Mouse (Mus musculus) spleen, postnatal 4 days (tissue): ENCODE data around the gene Antxr2.

Experiments used
- DNase-seq, 2 experiments: peaks; one replicate each; pipeline ENCODE4 v3.0.0; 2022; ENCODE audit warnings: low spot score in 2 of 2

Antxr2 gene

DNA sequence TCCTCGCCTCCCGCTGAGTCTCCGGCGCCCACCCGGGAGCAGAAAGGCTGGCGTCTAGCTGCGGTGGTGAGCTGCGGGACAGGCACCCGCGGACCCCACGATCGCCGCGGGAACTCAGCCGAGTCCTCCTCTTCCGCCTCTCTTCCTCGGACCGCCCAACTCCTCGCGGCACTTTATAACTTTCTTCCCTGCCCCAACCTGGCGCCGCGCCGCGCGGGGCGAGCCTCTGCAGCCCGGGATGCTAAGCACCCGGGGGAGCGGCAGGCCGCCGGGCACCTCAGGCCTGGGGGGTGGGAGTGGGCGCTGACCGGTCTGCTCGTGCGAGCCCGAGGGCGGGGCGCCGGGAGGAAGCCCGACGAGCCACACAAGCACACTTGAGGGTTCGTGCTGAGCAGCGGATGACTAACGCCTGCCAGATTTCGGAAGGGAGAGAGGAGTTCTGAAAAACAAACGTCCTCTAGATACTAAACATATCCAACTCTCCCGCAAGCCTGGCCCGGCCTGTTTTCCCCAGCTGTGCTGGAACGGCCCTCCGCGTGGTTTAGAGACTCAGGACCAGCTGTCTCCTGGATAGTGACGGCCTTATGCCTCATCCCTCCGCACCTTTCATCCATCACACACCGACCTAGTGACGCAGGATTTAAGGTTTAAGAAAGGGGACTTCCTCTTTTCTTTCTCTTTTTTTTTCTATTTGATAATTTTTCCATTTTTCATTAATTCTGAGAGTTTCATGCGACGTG is at the start of gene Antxr2:
Gene Antxr2 (minus strand): TSS at position 142 of the 740 bp plus-strand sequence.
- peak; percentile 24 to 72 for DNase-seq

DNA sequence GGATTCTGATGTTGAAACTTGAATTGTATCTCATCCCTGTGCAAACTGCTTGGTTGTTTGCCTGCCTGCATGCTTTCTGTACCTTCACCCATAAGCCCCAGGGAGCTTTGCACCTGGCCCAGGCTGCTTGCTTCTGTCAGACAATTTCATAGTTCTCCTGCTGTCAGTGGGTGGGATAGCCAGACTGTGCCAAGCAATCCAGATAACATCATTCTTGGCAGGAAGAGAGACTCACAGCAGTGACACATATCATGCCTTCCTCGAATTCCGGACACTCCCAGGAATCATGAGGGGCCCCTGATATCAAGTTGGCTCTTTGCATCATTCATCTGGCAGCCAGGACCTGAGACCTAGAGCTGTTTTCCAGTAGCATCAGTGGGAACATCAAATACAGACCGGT is 45.8 kb upstream of the Antxr2 start:
- DNase-seq = no peak

DNA sequence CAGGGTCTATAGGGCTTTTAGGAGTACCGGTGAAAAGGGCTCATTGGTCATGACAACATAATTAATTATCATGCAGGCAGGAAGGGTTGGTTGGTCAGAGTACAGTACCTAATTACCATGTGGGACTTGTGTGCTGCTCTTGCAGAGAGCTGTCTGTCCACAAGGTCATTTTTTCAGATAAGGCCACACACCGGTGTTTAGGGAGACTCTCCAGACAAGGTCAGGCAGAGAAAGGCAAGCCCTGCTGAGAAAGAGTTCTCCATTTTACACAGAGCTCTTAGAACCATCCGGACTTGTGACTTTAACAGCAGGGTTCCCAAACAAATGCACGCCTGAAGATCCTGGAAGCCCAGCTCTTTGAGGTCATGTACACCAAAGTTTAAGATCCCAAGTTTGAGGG is 38.3 kb upstream of the Antxr2 start:
- DNase-seq = no peak

DNA sequence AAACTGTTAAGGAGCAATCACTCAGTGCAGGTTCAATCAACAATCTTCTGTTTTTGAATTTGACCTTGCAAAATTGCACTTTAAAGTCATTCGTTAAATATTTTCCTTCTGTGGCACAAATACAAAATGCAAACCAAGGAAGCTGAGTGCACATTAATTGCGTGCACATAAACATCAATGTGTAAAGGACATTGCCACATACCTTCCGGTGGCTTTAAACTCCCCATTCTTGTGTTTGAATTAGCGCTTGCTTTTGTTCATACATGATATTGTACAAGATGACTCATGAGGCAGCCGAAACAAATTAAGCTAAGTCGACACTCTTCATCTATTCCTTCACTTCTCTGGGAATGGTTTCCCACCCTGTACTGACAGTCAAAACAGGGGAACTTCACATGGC is 24.4 kb upstream of the Antxr2 start:
- no peak for DNase-seq

DNA sequence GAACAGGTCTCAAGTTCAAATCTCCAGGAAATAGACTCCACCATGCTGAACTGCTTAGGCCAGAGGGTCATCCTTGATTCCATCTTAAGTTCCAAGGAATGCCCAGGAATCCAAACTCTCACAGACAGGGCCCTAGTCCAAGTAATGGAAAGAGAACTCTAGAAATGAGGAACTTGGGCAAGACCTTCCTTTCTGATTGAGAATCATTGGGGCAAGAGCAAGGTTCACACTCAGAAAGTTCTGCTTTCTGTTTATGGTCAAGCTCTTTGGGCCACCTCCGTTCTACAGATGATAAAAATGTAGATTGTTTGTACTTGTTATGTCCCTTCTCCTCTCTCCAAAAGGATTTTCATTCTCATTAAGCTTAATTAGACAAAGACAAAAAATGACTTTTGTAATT is 24.0 kb upstream of the Antxr2 start:
- no peak for DNase-seq

DNA sequence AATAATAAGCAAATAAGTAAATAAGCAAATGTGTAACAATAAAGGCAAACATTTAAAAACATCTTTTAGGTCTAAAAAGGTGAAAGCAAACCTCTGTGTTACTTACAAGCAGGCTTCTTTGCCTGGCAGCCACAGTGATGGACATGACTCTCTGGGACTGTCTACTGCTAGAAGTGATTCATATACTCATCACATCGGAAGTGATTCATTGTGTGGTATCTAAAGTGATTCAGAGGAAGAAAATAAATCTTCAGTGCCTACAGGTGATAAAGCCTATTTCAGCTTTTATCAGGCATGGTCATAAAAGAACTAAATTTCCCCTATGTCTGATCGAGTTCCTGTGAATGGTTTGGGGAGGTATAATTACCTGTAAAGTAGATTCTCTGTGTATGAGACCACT is 4.1 kb upstream of the Antxr2 start:
- DNase-seq = no peak

DNA sequence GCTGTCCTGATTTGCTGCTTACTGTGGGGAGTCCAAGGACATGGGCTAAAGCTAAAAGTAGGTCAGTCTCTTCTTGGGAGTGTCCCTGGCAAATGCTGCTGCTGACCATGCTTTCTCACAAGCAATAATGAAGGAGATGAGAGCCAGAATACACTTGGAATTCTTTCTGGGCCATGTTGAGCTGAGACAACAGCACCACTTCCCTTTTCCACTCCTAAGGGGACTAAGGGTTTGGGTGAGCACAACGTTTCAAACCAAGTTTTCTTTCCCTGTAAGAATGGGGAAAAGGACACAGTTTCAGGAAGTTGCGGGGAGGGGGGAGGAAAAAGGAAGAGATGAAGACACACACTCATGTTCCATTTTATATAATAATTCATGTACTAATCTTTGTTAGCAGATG is 3.4 kb upstream of the Antxr2 start:
- DNase-seq = no peak

DNA sequence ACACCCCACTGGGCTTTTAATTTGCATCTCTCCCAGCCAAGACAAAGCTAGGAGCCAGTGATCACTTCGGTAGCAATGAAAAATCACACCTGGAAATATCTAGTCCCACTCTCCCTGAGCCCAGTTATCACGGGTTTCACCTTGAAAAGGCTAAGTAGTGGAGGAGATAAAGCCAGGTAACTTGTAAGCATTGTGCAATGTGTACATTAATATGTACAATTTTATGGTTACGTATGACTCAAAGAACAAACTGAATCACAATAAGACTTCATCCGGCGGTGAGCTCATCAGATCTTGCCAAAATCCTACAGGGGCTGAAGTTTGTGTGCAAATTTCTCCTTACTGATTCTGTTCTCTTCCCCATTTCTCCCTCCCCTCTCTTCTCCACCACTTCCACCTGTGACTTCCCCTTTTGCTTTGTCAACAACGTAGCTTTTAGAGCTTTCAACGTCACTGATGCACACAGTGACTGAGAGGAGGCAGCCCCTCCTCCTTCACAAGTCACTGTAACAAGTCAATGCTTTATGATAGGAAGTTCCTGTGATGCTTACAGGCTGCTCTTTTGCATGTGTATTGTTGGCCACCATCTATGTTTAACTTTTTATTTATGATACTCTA is 2.1 kb upstream of the Antxr2 start:
- no peak for DNase-seq

DNA sequence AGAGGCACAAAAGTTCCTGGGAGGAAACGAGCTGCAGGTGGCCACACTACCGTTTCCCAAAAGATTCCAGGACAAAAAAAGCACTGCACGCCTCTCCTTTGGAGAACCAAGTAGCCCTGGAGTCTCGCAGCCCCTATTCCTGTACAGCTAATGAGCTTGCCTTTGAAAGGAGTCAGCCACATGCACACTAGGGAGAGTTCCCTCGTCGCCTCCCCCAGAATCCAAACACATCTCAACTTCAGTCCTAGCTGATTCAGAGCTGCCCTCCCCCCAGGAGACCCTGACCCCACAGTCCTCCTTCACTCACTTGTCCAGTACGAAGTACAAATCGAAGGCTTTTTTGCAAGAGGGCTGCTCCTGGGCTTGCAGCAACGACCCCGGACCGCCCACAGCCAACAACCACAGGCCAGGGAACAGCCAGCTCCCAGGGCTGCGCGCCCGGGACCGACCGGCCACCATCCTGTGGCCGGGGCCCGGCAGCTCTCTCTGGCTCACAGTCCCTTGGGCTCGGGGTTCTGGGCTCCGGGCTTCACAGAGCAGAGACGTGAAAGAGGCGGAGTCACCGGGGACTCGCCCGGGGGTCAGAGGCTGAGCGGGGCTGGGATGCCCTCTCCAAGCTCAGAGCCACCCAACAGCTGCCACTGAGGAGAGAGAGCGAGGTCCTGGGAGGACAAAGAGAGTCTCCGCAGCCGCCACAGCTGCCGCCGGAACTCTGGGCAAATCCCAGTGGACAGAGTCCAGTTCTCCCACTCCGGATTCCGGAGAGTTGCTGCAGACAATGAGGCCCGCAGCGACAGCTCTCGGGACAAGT is 547 bp downstream of the Antxr2 start:
- peak; percentile 39 to 74 for DNase-seq

DNA sequence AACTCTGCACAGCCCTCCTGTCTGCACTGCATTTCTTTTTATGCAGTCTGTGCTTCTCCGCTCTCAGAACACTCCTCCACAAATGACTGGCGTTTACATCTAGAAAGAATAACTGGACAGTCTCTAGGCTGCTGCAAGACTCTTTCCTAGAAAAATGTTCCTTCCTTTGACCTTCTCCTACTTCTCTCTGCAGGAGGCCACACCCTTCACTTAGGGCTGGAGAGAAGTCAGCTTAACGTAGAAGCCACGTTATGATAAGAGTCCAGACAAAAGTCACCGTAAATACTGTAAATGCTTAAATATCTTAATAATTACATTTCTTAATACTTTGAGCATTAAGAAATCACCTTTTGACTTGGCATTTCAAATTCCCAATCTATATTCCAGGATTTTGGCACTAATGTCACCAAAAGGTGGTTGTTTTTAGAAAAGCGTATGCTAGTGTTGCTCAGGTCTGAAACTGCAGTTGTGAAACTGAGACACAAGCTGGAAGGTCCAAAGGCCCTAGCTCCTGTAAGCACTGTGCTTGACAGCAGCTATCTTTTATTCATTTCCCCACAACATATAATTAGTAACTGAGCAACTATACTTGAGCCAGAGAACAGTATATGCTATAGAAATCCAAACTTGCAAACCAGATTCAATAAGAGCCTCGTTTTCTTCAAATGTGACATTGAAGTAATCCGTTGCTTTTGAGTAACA is 3.0 kb downstream of the Antxr2 start:
- no peak for DNase-seq

DNA sequence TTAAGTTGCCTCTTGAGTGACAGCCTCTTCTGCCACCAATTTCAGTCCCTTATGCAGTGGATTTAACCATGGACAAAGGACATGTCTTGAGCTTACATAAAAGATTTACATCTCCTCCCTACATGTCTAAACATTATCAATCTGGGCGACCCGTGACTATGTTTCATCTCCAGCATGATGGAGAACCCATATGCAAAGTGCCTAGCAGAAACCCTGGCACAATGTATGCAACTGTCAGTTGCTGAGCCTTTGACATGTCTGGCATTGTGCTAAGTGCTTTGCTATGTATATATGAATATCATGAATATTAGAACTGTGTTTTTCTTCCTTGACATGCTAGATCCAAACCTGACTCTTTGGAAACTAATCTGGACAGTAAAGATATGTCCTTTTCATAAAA is 4.9 kb downstream of the Antxr2 start:
- no peak for DNase-seq

DNA sequence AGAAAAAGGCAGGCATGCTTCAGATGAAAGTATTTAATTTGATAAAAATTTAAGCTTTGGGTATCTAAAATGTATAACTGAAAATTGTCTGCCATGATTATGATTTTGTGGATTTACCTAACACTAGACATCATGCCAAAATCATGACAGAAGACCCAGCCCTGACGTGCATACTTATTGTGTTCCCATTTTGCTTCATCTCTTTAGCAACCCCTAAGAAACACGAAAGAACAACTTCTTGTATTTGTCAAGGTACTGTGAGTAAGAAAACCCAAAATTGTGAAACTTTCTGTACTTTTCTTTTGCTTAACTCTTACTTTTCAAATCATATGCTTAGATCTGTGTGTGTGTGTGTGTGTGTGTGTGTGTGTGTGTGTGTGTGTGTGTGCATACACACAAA is 6.3 kb downstream of the Antxr2 start:
- DNase-seq = no peak

DNA sequence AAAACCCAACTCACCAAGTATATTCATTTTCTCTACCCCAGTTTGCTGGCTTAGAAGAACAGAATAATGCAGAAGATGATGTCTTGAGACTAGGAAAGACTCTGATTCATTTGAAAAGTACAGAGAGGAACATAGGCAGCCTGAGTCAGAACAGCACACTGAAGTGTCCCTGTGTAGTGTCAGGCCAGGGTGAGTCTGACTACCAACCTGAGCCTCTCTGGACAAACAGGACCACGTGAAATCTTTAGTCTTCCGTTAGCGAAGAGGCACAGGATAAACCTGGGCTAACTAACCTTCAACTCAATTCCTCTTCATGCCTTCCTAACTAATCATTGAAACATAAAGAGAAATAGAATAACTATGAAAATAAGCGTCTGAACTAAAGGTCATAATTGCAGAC is 9.3 kb downstream of the Antxr2 start:
- DNase-seq = no peak

DNA sequence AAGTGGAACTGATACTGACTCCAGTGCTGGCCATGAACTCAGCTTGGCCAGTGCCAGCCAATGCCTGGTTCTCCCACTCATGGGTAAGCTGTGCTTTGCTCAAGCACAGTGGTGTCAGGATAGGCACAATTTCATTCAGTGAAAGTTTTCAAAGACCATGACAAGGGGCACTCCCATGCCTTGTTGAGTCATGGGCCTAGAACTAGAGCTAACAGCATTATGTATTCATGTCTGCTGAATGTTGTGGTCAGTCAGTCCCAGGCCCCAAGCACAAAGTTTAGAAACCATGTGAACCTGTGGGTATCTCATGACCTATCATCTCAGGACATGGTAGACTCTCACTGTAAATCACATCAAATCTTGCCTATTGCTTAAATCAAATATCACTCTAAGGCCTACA is 10.2 kb downstream of the Antxr2 start:
- no peak for DNase-seq

DNA sequence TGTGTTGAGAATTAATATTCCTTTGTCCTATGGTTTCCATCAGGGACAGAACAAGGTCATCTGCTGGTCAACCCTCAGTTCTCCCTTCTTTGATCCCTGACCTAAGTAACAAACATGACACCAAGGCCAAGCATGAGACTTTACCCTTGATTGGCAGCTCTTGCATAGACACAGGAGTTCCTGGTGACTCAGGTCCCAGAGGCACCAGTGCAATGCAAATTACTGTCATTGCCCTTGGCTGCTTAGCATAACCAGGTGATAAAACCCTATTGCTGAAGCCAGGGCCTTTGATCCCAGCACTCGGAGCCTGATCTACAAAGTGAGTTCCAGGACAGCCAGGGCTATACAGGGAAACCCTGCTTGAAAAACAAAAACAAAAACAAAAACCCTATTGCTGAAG is 11.4 kb downstream of the Antxr2 start:
- DNase-seq = no peak

DNA sequence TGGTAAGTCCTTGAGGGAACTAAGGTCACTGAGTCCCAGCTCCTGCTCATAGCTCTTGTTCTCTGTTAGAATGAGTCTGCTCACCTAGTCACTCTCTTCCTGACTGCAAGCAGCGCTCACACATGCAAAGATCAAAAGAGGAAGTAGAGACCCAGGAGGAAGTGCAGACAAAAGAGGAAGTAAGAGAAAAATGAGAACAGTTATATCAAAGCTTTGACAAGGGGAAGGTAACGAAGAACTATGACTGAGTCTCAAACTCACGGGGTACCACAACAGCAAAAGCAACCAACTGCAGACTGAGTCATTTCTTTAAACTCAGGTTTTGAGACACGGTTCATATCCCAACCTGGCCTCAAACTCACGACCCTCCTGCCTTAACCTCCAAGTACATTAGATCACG is 12.7 kb downstream of the Antxr2 start:
- DNase-seq = no peak

DNA sequence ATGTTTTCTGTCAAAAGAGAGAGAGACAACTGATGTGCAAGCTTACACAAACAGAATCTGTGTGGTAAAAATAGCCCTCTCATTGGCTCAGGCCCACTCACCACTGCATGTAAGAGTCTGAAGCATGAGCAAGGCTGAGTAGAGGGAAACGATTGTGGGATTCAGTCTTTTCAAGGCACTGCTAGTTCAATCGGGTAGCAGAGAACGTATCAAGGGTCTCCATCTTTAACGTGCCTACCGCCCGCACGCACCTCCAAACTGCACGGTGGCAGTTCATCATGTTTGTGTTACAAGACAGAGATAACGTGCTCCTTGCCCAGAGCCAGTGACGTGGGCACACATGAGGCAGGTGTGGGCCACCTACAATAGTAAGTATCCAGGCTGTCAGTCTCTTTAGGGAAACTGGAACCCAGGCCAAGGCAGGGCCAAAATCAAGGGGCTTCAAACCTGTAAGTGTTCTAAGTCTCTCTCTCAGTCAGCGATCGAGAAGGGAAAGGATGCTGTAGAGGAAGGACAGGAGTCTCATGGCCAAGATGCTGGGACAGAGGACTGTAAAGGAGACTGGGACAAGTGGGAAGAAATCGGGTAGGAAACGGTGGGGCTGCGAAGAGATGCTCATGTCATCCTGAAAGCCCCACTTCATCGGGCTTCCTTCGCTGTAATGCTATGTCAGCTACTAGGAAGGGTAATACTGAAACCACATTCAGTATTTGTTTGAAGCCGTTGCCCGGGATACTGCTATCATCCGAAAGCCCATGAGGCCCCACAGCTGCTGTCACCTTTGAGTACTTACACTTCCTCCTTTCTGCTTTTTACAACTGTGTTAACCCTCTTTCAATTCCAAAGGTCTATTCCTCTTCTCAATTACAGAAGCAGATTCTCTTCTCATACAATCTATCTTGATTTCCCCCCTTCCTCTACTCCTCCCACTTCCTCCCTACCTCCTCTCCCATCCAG is 14.3 kb downstream of the Antxr2 start:
- DNase-seq = peak; percentile 44 to 66

DNA sequence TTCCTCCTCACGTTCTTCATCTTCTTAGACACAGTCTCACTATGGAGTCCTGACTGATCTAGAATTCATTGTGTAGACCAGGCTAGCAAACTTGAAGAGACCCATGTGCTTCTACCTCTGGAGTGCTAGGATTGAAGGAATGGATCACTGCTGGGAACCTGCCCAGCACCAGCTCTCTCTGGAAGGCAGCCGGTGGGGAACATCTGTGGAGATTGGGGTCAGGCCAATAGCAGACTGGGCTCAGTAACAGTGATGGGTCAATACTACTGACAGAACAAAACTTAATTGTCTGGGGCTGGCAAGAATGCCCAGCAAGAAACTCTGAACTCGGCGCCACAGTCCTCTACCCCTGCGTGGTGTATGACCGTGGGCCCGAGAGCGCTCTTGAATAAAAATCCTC is 25.1 kb downstream of the Antxr2 start:
- no peak for DNase-seq

DNA sequence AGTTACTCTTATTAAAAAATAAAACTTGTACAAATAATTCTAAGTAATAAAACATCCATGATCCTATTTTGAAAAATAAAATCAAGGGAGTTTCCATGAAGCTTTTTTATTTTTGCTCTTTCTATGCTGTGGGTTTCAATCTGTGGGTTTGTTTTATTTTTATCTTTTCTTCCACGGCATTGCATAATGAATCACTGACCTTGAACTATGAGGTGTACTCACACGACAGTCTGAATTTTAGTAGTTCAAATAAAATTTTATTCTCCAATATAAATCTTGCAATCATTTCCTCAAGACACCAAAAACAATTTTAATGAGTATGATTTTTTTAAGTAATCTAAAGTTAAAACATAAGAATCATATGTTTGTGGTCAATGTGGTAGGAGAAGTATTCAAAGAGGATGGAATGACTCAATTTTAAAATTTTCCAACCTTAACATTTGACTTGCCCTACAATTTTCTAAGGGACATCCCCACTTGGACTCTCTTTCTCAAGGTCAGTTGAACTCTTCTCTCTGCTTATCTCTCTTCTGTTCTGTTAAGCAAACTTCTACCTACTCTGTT is 31.5 kb downstream of the Antxr2 start:
- DNase-seq = no peak

DNA sequence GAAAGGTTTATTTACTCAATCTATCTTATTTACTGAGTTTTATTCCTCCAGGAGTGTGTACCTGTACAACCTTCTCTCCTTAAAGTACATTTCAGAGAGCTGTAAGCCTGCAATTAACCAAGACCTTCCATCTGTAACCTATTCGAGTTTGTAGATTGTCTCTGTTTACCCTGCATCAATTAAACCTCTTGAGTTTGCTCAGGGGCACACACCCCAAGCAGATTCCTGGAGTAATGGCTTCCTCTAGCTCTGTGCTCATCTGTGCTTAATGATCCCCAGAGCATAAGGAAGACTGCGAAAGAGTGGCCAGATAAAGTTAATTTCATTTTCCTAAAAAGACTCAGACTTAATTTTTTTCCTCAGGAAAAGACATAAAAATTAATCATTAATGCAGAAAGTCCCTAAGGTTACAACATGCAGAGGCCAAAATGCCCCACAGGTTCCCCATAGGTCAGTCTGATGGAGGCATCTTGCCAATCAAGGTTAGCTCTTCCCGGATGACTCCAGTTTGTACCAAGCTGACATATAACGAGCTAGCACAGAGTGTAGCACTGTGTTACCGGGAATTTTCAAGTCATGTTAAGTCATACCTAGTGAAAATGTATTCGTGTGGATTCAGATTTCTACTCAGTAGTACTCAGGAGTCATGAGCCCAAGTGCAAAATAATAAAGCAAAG is 34.2 kb downstream of the Antxr2 start:
- no peak for DNase-seq
